Mouse (Mus musculus) cortical plate, adult 2 months (tissue): Measurements from ENCODE around the gene Pbxip1.

ENCODE experiments used
- CTCF ChIP-seq: fragments of 200-500 bp; IDR thresholded peaks from 2 replicates; pipeline ENCODE4 v1.5.1; 2011; ENCODE audit warnings: mild to moderate bottlenecking, control low read depth, low read length; ENCODE audit not compliant: insufficient read depth; ENCODE audit errors: extremely low read depth
- POLR2A ChIP-seq: fragments of 200-500 bp; IDR thresholded peaks from 2 replicates; pipeline ENCODE4 v1.6.1; 2011; ENCODE audit warnings: mild to moderate bottlenecking, low read length, control low read depth; ENCODE audit not compliant: insufficient read depth; ENCODE audit errors: extremely low read depth

- no peak for TF ChIP-seq CTCF
- no peak for TF ChIP-seq POLR2A
Measured at GRCm38 (mm10) chr3:89458372-89458964, 22.0 kb downstream of the Pbxip1 start.
